Mouse (Mus musculus) liver, postnatal 0 days (tissue): ENCODE data around the gene Olfr862.

Experiments
- CTCF ChIP-seq: sonication (generic); IDR thresholded peaks from 2 replicates; pipeline ENCODE4 v1.5.1; 2016; ENCODE audit warnings: antibody characterized with exemption, low read depth
- EP300 ChIP-seq: IDR thresholded peaks from 2 replicates; pipeline ENCODE4 v1.6.1; 2016; ENCODE audit warnings: antibody characterized with exemption, low read depth, mild to moderate bottlenecking

GRCm38 (mm10) chr9:19916565-19916964, 28.8 kb upstream of the Olfr862 start, which contains the start of gene Olfr77:
- TF ChIP-seq CTCF (no peak), EP300 (no peak)
